ENCODE assay signal across 8 mouse cellular contexts in genomic region chr6:51544118-51544681, GRCm38 (mm10). TPM values are rescaled to one million over a fixed set of nuclear protein-coding genes. Genes with fewer than 3 reads are reported as not detected.
A peak's percentile ranks its signal among the peaks of the same experiment; 100 is the strongest.
DNase-seq lines count a peak whose midpoint lies in the region; ATAC-seq and TF ChIP-seq lines count a peak whose summit lies in the region.

No protein-coding gene starts in this region.

- TF ChIP-seq CTCF in kidney, adult 2 months (conservative IDR thresholded peaks at IDR 0.05; ENCODE audit: insufficient read depth, insufficient read length, low read depth, low read length) = no peak
- no peak for TF ChIP-seq CTCF in liver, adult 2 months (IDR thresholded peaks at IDR 0.05; ENCODE audit: low read depth, low read length)

- no peak overlapping the region for H3K4me2 ChIP-seq in kidney, embryonic 15.5 days

- no peaks in the 10 kb centered on the region; the same call in 1 of the 2 replicates for H3K4me1 ChIP-seq in kidney, adult 2 months (ENCODE audit: control insufficient read depth, insufficient read depth, low read length)
- H3K4me1 ChIP-seq in kidney, embryonic 15.5 days = peaks cover 17% of the 10 kb centered on the region
- peaks cover 15% of the 10 kb centered on the region for H3K4me1 ChIP-seq in liver, adult 2 months (ENCODE audit: control insufficient read depth, insufficient read depth, low read length)

- H3K9me3 ChIP-seq in kidney, embryonic 15.5 days (replicated peaks) = no peaks in the 10 kb centered on the region

- peaks cover 10% of the 10 kb centered on the region; the same call in 1 of the 2 replicates for H3K79me2 ChIP-seq in liver, adult 2 months (ENCODE audit: control insufficient read depth, insufficient read depth, low read length)

- no peak for TF ChIP-seq POLR2A in kidney, adult 2 months (IDR thresholded peaks at IDR 0.05; ENCODE audit: low read depth, low read length)
- 0 out of 2 replicates have a peak, but pooled peaks have one; percentile 14 for TF ChIP-seq POLR2A in liver, adult 2 months (IDR thresholded peaks at IDR 0.05; ENCODE audit: extremely low read depth, insufficient read depth, low read length)

- no peaks in the 10 kb centered on the region for H3K27me3 ChIP-seq in kidney, adult 2 months (replicated peaks; ENCODE audit: control insufficient read depth, insufficient read depth, low read length)
- H3K27me3 ChIP-seq in kidney, embryonic 15.5 days = no peaks in the 10 kb centered on the region
- no peaks in the 10 kb centered on the region for H3K27me3 ChIP-seq in liver, adult 2 months (ENCODE audit: control insufficient read depth, insufficient read depth, low read length)

- H3K27ac ChIP-seq in kidney, adult 2 months (ENCODE audit: insufficient read depth, low read depth, low read length) = no peak overlapping the region
- H3K27ac ChIP-seq in kidney, embryonic 15.5 days = no peak overlapping the region
- H3K27ac ChIP-seq in liver, adult 2 months (replicated peaks; ENCODE audit: insufficient read depth, low read depth, low read length) = peak overlapping the region; percentile 83

- H3K36me3 ChIP-seq in kidney, adult 2 months (ENCODE audit: control insufficient read depth, insufficient read depth, low read length) = no peaks in the 10 kb centered on the region
- H3K36me3 ChIP-seq in kidney, embryonic 15.5 days = no peaks in the 10 kb centered on the region
- H3K36me3 ChIP-seq in liver, adult 2 months (ENCODE audit: control insufficient read depth, insufficient read depth, low read length) = no peaks in the 10 kb centered on the region

- no peak for ATAC-seq in kidney, embryonic 15.5 days (replicated peaks; ENCODE audit: low FRiP score)

- no peak overlapping the region for H3K4me3 ChIP-seq in kidney, adult 2 months (ENCODE audit: insufficient read depth, low read depth, low read length)
- no peak overlapping the region for H3K4me3 ChIP-seq in kidney, embryonic 15.5 days (replicated peaks)
- H3K4me3 ChIP-seq in liver, adult 2 months (ENCODE audit: insufficient read depth, low read depth, low read length) = peak overlapping the region; percentile 65

- no peak overlapping the region for H3K9ac ChIP-seq in kidney, embryonic 15.5 days
- peak overlapping the region; percentile 68 for H3K9ac ChIP-seq in liver, adult 2 months (ENCODE audit: low read depth, low read length)

- DNase-seq in kidney, adult 2 months = peak; percentile 50
- peak; percentile 75 for DNase-seq in MEL-GATA-1-ER (ENCODE audit: extremely low read depth, low read depth)
- peak; percentile 72 to 83 for DNase-seq in heart, adult 18-20 months
- DNase-seq in liver, adult 2 months (ENCODE audit: extremely low read depth, low read depth, low spot score) = peak; percentile 83
- peak; percentile 54 for DNase-seq in retina, postnatal 7 days (ENCODE audit: low read depth, low spot score)
- DNase-seq in gastrocnemius, postnatal 10 days = no peak
- DNase-seq in frontal cortex, postnatal 14 days (ENCODE audit: low spot score in 2 of 2) = no peak

- 56% methylated on average over 7 of the region's 7 CpGs for WGBS in kidney, adult 2 months
- WGBS in kidney, embryonic 15.5 days = 54% methylated on average over 7 of the region's 7 CpGs
- 41% methylated on average over 7 of the region's 7 CpGs for WGBS in liver, adult 2 months

RNA-seq across cellular contexts. Expression of gene Snx10, which starts 20.5 kb away (rescaled TPM):
- 2.5 and 4.1 TPM in 2 replicates for polyA plus RNA-seq in kidney, adult 2 months (2012; rRNA removed)
- 16.1 and 18.4 TPM in 2 replicates for polyA plus RNA-seq in kidney, embryonic 15.5 days (2015; fragmentation: Nextera tagmentation; extraction: Ambion mirVana)
- 10 to 100 TPM; 13.9 to 15.9 TPM for total RNA-seq in heart, adult 18-20 months (2021)
- 22.0 and 33.7 TPM in 2 replicates for total RNA-seq in liver, adult 2 months (2014; rRNA removed)
- 3.7 and 4.2 TPM in 2 replicates for polyA plus RNA-seq in liver, adult 2 months (2012; rRNA removed)
- total RNA-seq in gastrocnemius, postnatal 10 days (2021) = 10 to 100 TPM in 1 of 2 experiments, 1 to 10 TPM in 1; 7.8 to 12.0 TPM

Comparison
In these comparisons a context has a peak if more than half of its experiments do, and no peak if none do; other contexts are left out.
1. DNase-seq: peak in kidney, adult 2 months (single experiment), MEL-GATA-1-ER (single experiment), heart, adult 18-20 months (2 of 2), liver, adult 2 months (single experiment) and retina, postnatal 7 days (single experiment); none in gastrocnemius, postnatal 10 days (single experiment) and frontal cortex, postnatal 14 days (0 of 2).